Mouse (Mus musculus): ENCODE measurements around the gene Acy3. TPM values are rescaled to one million over a fixed set of nuclear protein-coding genes. Genes with fewer than 3 reads are reported as not detected.

Gene Acy3
- 27.7 and 29.8 TPM in 2 replicates for polyA plus RNA-seq (2012; rRNA removed)

- DNase-seq: peak; percentile 75
- peak; percentile 97 for TF ChIP-seq POLR2A (IDR thresholded peaks at IDR 0.05; ENCODE audit: borderline replicate concordance, extremely low read depth, low read depth, low read length)
- no peak for TF ChIP-seq CTCF (IDR thresholded peaks at IDR 0.05; ENCODE audit: insufficient read depth, low read length)
- H3K4me3 ChIP-seq (replicated peaks; ENCODE audit: extremely low read depth, low read depth, low read length): peak within 1 kb of the TSS; percentile 7
- peaks cover 6% of the 10 kb centered on the region for H3K4me1 ChIP-seq (ENCODE audit: control insufficient read depth, insufficient read depth, low read length)
- WGBS: 6% methylated on average over 8 of the region's 8 CpGs
These were observed at the start of gene Acy3 for GRCm38 (mm10) chr19:3986334-3986733. Gene Acy3, plus strand, starts transcription at chr19:3986570.

DNA sequence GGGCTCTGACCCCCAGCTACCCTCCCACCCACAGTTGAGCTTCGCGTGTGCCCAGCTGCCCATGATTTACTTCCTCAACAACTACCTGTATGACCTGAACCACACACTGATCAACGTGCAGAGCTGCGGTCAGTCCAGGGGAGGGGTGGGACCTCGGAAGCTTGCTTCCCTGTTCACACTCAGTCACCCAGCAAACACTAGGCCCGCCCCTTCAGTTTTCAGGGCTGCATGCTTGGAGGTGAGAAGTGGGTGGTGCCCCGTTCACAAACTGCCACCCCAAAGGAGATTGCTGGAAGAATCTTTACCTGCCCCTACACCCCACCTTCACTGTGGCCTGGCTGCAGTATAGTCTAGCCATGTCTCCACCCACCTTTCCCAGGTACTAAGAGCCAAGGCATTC lies 44.1 kb upstream of the Acy3 start:
- no peaks in the 10 kb centered on the region for H3K4me1 ChIP-seq (ENCODE audit: control insufficient read depth, insufficient read depth, low read length)
- no peak overlapping the region for H3K4me3 ChIP-seq (replicated peaks; ENCODE audit: extremely low read depth, low read depth, low read length)
- DNase-seq: no peak
- TF ChIP-seq CTCF (IDR thresholded peaks at IDR 0.05; ENCODE audit: insufficient read depth, low read length): no peak
- no peak for TF ChIP-seq POLR2A (IDR thresholded peaks at IDR 0.05; ENCODE audit: borderline replicate concordance, extremely low read depth, low read depth, low read length)
- WGBS: 79% methylated on average over 7 of the region's 7 CpGs

DNA sequence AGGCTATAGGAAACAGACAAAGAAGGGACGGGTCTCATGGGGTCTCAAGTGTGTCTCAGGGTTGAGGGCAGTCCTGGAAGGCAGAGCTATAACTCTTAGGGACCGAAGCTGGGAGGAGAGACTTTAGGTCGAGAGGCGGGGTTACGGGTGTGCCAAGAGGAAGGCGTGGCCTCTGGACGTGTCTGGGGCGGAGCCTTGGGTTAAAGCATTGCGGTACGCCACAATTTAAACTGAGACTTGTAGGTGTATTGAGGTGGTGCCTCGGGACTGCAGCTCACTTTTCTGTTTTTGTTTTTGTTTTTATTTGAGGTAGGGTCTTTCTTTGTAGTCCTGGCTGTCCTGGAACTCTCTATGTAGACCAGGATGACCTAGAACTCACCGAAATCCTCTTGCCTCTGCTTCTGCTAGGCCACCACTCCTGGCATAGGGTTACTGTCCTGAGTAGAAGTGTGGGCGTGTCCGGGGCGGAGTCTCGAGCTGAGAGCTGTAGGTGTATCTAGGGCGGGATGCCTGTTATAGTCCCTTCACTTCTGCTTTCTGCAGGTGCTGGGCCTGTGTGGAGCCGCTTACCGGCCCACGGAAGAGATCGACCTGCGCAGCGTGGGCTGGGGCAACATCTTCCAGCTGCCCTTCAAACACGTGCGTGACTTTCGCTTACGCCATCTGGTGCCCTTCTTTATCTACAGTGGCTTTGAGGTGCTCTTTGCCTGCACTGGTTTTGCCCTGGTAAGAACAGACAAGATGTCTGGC lies 43.2 kb upstream of the Acy3 start:
- peak; percentile 71 for DNase-seq

GRCm38 (mm10) chr19:3945872-3946564 lies 40.4 kb upstream of the Acy3 start:
- 29% methylated on average over 10 of the region's 10 CpGs for WGBS
- TF ChIP-seq POLR2A (IDR thresholded peaks at IDR 0.05; ENCODE audit: borderline replicate concordance, extremely low read depth, low read depth, low read length): no peak
- no peak overlapping the region for H3K4me3 ChIP-seq (replicated peaks; ENCODE audit: extremely low read depth, low read depth, low read length)
- no peaks in the 10 kb centered on the region for H3K4me1 ChIP-seq (ENCODE audit: control insufficient read depth, insufficient read depth, low read length)
- DNase-seq: no peak

More for the DNA sequence above, 43.2 kb upstream of the Acy3 start:
- H3K4me3 ChIP-seq (replicated peaks; ENCODE audit: extremely low read depth, low read depth, low read length): no peak overlapping the region
- WGBS: 32% methylated on average over 27 of the region's 27 CpGs
- no peak for TF ChIP-seq POLR2A (IDR thresholded peaks at IDR 0.05; ENCODE audit: borderline replicate concordance, extremely low read depth, low read depth, low read length)
- no peaks in the 10 kb centered on the region for H3K4me1 ChIP-seq (ENCODE audit: control insufficient read depth, insufficient read depth, low read length)

DNA sequence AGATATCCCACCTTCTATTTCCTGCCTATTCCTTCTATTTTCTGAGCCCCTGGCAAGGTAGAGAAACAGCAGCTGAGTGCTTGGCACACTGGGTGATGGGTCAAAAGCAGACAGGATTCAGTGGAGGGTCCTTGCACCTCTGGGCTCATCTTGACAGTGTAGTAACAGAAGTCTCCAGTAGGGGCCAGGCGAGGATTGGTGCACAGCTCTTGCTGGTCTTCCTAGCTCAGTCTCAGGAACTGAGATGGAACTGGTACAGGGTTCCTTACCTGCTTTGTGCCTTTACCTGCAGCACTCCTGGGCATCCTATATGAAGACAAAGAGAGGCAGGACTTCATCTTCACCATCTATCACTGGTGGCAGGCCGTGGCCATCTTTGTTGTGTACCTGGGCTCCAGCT lies 39.7 kb upstream of the Acy3 start:
- TF ChIP-seq CTCF (IDR thresholded peaks at IDR 0.05; ENCODE audit: insufficient read depth, low read length) (peak; percentile 96), POLR2A (IDR thresholded peaks at IDR 0.05; ENCODE audit: borderline replicate concordance, extremely low read depth, low read depth, low read length) (no peak)
- no peak overlapping the region for H3K4me3 ChIP-seq (replicated peaks; ENCODE audit: extremely low read depth, low read depth, low read length)
- WGBS: 35% methylated on average over 2 of the region's 2 CpGs
- DNase-seq: peak; percentile 64
- H3K4me1 ChIP-seq (ENCODE audit: control insufficient read depth, insufficient read depth, low read length): no peaks in the 10 kb centered on the region

DNA sequence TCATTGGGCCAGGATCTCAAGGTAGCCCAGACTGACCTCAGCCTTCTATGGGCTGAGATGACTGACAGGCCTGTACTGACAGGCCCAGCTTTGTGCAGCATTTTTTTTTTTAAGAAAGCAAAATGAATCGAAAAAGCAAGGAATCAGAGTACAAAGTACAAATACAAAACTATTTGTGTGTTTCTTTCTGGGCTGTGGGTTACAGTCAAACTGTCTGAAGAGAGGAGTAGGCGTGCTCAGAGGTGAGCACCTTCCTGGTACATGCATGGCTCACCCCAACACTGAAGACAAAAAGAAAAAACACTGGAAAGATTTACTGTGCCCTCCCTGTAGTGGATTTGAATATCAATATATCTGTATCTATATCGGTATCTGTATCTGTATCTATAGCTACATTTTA lies 38.6 kb upstream of the Acy3 start:
- H3K4me3 ChIP-seq (replicated peaks; ENCODE audit: extremely low read depth, low read depth, low read length): no peak overlapping the region
- no peak for DNase-seq
- H3K4me1 ChIP-seq (ENCODE audit: control insufficient read depth, insufficient read depth, low read length): no peaks in the 10 kb centered on the region
- TF ChIP-seq CTCF (IDR thresholded peaks at IDR 0.05; ENCODE audit: insufficient read depth, low read length) (no peak), POLR2A (IDR thresholded peaks at IDR 0.05; ENCODE audit: borderline replicate concordance, extremely low read depth, low read depth, low read length) (no peak)
- 82% methylated on average over 3 of the region's 3 CpGs for WGBS

- H3K4me3 ChIP-seq (replicated peaks; ENCODE audit: extremely low read depth, low read depth, low read length): no peak overlapping the region
- no peak for TF ChIP-seq POLR2A (IDR thresholded peaks at IDR 0.05; ENCODE audit: borderline replicate concordance, extremely low read depth, low read depth, low read length)
- TF ChIP-seq CTCF (IDR thresholded peaks at IDR 0.05; ENCODE audit: insufficient read depth, low read length): no peak
- WGBS: 81% methylated on average over 14 of the region's 14 CpGs
- no peaks in the 10 kb centered on the region for H3K4me1 ChIP-seq (ENCODE audit: control insufficient read depth, insufficient read depth, low read length)
- DNase-seq: no peak
These were observed 37.8 kb upstream of the Acy3 start for GRCm38 (mm10) chr19:3948546-3948945.

GRCm38 (mm10) chr19:3950331-3950730 lies 36.0 kb upstream of the Acy3 start:
- no peak for TF ChIP-seq CTCF (IDR thresholded peaks at IDR 0.05; ENCODE audit: insufficient read depth, low read length)

DNA sequence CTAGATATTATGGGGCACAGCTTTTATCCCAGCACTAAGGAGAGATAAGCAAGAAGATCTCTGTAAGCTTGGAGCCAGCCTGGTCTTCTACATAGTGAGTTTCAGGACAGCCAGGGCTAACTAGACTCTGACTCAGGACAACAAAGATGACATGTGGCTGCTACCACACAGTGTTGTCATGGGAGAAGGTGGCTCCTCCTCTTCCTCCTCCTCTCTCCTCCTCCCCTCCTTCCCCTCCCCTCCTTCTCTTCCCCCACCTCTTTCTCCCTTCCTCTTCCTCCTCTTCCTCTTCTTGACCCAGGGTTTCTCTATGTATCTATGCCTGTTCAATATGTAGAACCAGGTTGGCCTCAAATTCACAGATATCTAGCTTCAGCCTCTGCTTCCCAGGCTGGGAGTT lies 34.9 kb upstream of the Acy3 start:
- TF ChIP-seq CTCF (IDR thresholded peaks at IDR 0.05; ENCODE audit: insufficient read depth, low read length): no peak
- no peak for TF ChIP-seq POLR2A (IDR thresholded peaks at IDR 0.05; ENCODE audit: borderline replicate concordance, extremely low read depth, low read depth, low read length)
- H3K4me3 ChIP-seq (replicated peaks; ENCODE audit: extremely low read depth, low read depth, low read length): no peak overlapping the region
- H3K4me1 ChIP-seq (ENCODE audit: control insufficient read depth, insufficient read depth, low read length): no peaks in the 10 kb centered on the region
- no peak for DNase-seq

More at GRCm38 (mm10) chr19:3950331-3950730, 36.0 kb upstream of the Acy3 start:
- H3K4me1 ChIP-seq (ENCODE audit: control insufficient read depth, insufficient read depth, low read length): no peaks in the 10 kb centered on the region
- no peak for DNase-seq
- no peak overlapping the region for H3K4me3 ChIP-seq (replicated peaks; ENCODE audit: extremely low read depth, low read depth, low read length)
- whole genome bisulfite sequencing: 87% methylated on average over 3 of the region's 3 CpGs

DNA sequence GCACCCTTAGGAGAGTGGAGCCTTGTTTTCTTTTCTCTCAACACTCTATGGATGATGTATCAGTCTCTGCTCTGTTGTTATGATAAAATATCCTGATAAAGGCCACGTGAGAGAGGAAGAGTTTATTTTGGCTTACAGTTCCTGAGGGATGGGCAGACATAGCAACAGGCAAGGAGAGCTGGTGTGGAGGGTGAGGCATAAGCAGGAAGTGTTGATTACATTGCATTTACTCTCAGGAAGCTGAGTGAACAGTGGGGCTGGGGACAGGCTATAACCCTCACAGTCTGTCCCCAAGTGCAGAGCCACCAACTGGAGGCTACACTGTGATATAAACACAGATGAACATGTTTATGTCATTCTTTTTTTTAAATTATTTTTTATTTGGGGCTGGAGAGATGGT lies 34.3 kb upstream of the Acy3 start:
- TF ChIP-seq CTCF (IDR thresholded peaks at IDR 0.05; ENCODE audit: insufficient read depth, low read length): no peak
- no peak for TF ChIP-seq POLR2A (IDR thresholded peaks at IDR 0.05; ENCODE audit: borderline replicate concordance, extremely low read depth, low read depth, low read length)
- H3K4me3 ChIP-seq (replicated peaks; ENCODE audit: extremely low read depth, low read depth, low read length): no peak overlapping the region
- 19% methylated on average over 1 of the region's 1 CpGs for WGBS
- no peaks in the 10 kb centered on the region for H3K4me1 ChIP-seq (ENCODE audit: control insufficient read depth, insufficient read depth, low read length)
- no peak for DNase-seq

Data from lung, adult 2 months (tissue).